Mouse (Mus musculus) mature B cell (primary cell): ENCODE measurements around the gene Fance.
"Not testable (repeated sequence)": the region's sequence is repeated elsewhere in the genome, so short reads cannot be mapped to it uniquely, and the experiment has no call there.

Experiments
- in situ Hi-C: fragments of 300-500 bp; cut with MboI; formaldehyde crosslinking; loops from 2 replicates; pipeline ENCODE4 v1.14.3; 2019

The Fance gene

DNA sequence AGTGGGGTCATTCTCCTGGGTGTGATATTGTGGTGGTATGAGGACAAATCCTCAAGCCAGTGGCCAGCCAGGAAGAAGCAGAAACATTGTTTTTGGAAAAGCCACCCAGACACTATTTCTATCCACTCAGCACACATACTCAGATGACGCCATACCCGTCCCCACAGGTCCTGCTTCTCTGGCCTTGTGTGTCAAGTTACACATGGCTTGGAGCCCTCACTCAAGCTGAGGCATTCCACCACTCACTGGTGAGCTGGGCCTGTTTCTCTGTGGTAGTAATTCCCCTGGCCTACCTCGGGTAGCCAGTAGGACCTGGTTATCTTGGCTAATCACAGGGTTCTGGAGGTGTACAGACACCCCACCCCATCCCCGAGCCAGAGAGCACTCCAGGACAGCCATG, 19.6 kb upstream of the Fance start:
- in situ Hi-C loops = no loop called here

- in situ Hi-C loops = no loop called here
Measured at GRCm38 (mm10) chr17:28294449-28295333, 18.6 kb upstream of the Fance start.

DNA sequence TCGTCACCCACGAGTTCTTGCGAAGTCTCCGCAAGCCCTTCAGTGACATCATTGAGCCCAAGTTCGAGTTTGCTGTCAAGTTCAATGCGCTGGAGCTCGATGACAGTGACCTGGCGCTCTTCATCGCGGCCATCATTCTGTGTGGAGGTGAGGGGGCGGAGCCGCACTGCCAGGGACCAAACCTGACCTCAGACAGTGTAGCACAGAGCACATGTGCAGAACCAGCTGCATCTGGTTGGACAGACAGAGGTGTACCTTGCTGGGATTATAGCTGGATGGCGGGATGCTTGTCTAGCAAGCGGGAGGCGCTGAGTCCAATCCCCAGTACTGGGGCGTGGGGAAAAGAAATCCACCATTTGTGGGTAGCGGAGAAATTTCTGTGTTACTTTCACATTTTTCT, 14.4 kb upstream of the Fance start:
- in situ Hi-C loops = no loop called here

GRCm38 (mm10) chr17:28299669-28300320, 13.5 kb upstream of the Fance start:
- in situ Hi-C loops = no loop called here

DNA sequence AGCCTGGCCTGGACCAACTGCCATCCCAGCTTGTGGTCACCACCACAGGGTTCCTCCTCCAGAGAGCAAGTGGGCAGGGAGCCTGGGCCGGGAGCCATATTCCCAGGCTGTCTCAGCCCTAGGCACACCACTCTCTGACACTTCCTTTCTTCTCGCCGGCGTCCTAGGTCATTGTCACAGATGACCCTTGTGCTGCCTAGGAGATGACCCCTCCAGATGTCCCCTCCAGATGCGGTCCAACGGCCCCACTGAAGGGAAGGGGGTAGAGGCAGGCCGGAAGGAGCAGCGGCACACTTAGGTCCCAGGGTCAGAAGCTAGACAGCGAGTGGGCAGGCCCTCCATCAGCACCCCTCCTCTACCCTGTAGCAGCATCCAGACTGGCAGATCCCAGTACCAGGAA, 13.0 kb upstream of the Fance start:
- in situ Hi-C loops = no loop called here

- in situ Hi-C loops = no loop called here
Measured at GRCm38 (mm10) chr17:28300850-28301249, 12.5 kb upstream of the Fance start.

GRCm38 (mm10) chr17:28305172-28305571, 8.1 kb upstream of the Fance start:
- in situ Hi-C loops = loop anchor here (5.0 kb wide), 1 partner anchor 88 kb away; no protein-coding TSS in a partner anchor

GRCm38 (mm10) chr17:28308297-28309195, 4.8 kb upstream of the Fance start:
- in situ Hi-C loops = loop anchor here (5.0 kb wide), 1 partner anchor 91 kb away; no protein-coding TSS in a partner anchor

GRCm38 (mm10) chr17:28310831-28311230, 2.5 kb upstream of the Fance start:
- in situ Hi-C loops = no loop called here

- in situ Hi-C loops = no loop called here
Measured at GRCm38 (mm10) chr17:28311366-28312132, 1.8 kb upstream of the Fance start.

DNA sequence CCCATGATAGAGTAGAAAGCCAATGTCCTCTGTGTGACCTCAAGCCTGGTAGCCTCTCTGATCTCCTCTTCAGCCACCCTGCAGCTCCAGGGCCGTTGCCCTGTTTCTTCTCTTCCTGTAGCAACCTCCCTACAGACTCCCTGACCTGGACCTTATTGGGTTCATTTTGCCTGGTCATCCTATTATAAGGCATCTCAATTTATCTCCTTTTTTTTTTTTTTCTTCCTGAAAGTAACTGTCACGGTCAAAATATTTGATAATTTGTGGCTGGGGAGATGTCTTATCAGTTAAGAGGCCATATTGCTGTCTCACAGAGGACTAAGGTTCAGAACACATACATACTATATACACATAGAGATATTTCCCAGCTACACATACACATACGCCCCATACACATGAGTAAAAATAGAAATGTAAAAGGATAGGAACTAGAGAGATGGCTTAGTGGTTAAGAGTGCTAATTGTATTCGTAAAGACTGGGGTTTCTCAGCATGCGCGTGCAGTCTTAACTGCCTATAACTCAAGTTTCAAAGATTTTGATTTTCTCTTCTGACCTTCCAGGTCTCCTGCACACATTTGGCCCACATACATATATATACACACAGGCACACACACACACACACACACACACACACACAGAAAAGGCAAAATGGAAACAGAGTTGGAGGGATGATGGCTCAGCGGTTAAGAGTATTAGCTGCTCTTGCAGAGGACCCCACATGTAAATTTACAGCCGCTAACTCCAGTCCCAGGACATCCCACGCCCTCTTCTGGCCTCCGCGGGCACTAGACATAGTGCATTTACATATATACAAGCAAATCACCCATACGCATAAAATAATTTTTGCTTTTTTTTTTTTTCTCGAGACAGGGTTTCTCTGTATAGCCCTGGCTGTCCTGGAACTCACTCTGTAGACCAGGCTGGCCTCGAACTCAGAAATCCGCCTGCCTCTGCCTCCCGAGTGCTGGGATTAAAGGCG, 797 bp upstream of the Fance start:
- in situ Hi-C loops = no loop called here

GRCm38 (mm10) chr17:28313880-28314225, 534 bp downstream of the Fance start:
- in situ Hi-C loops = no loop called here

DNA sequence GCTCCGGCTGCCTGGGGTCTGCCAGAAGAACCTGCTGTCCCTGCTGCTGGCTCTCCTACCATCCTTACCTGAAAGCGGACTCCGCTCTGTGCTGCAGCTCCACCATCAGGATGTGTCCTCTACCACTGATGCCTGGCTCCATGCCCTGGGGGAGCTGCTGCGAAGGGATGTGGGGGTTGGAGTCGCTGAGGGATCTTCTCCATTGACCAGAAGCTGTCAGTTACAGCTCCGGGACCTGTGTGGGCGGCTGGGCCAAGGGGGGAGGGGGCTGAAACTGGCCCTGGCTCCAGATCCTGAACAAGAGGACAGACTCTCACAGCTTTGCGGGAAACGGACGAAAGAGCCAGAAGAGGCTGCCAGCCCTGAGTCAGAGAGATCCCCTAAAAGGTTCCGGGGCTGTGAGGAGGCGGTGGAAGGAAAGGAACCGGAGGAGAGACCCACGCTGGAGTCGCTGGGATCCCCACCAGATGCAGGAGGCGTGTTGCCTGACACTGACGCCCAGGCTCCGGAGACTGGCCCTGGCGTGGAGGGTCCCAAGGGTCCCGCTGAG, 2.4 kb downstream of the Fance start:
- in situ Hi-C loops = no loop called here

- in situ Hi-C loops = no loop called here
Measured at GRCm38 (mm10) chr17:28316476-28316875, 3.2 kb downstream of the Fance start.

- in situ Hi-C loops = no loop called here
Measured at GRCm38 (mm10) chr17:28317091-28317490, 3.8 kb downstream of the Fance start.

- in situ Hi-C loops = no loop called here
Measured at GRCm38 (mm10) chr17:28317725-28318124, 4.4 kb downstream of the Fance start.

GRCm38 (mm10) chr17:28321700-28322099, 8.4 kb downstream of the Fance start:
- in situ Hi-C loops = no loop called here

DNA sequence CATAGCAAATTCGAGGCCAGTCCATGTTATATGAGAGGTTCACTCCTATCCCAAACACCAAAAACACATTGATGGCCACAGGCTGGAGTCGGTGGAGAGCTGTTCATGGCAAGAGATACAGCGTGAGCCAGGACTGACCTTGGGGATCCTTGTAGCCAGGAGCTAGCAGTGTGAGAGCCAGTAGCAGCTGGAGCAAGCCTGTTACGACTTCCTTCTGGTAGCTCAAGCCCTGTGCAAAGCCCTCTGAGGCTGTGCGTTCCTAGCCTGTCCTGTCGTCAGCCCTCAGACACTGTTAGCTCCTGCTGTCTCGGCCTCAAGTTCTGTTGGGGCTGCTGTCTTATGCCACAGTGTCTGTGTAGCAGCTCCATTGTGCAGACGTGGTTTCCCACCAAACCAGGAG, 10.5 kb downstream of the Fance start:
- in situ Hi-C loops = no loop called here

DNA sequence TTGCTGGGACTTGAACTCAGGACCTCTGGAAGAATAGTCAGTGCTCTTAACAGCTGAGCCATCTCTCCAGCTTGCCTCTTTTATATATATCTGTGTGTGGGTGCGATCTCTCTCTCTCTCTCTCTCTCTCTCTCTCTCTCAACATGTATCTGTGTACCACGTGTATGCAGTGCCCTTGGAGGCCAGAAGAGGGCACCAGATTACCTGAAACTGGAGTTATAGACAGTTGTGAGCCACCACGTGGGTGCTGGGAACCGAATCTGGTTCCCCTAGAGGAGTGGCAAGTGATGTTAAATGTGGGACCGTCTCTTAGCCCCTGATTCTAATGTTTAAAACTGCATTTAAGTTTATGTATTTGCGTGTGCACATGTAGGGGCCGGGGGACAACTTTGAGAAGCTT, 11.1 kb downstream of the Fance start:
- in situ Hi-C loops = not testable (repeated sequence)

DNA sequence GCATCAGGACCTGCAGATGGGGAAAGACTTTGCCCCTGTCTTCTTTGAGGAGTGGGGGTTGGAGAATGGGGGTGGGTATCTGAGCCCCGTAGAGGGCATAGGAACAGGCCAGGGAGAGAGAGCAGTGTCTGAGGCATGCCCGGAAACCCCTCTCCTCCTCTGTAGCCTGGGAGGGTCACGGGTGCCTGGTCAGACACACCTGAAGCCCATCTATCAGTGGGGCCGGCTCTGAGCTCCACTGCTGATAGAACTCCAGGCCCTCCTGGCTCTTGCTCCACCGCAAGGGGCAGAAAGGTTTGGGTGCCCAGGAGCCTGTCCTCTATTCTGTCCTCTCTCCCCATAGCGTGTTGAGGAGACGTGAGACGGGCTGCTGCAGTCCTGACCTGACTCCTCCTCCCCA, 12.4 kb downstream of the Fance start:
- in situ Hi-C loops = no loop called here
